Mouse (Mus musculus) embryonic facial prominence, embryonic 10.5 days (tissue): ENCODE results near the gene Phldb1. TPM values are rescaled to one million over a fixed set of nuclear protein-coding genes. Genes with fewer than 3 reads are reported as not detected.
"Not testable (repeated sequence)": the region's sequence is repeated elsewhere in the genome, so short reads cannot be mapped to it uniquely, and the experiment has no call there.

Experiments
- DNase-seq: peaks from one replicate; pipeline ENCODE4 v3.0.0-alpha.2; 2017; ENCODE audit warnings: low spot score
- H3K27ac ChIP-seq: fragments of 300-500 bp; sonication (generic); replicated peaks from 2 replicates; pipeline ENCODE4 v1.5.1; 2016; ENCODE audit warnings: mild to moderate bottlenecking
- H3K27me3 ChIP-seq: fragments of 300-500 bp; sonication (generic); replicated peaks from 2 replicates; pipeline ENCODE4 v1.6.1; 2016; ENCODE audit warnings: low read depth, mild to moderate bottlenecking; ENCODE audit not compliant: poor library complexity, severe bottlenecking
- H3K36me3 ChIP-seq: fragments of 300-500 bp; sonication (generic); replicated peaks from 2 replicates; pipeline ENCODE4 v1.6.1; 2016; ENCODE audit warnings: mild to moderate bottlenecking, moderate library complexity
- H3K4me1 ChIP-seq: fragments of 300-500 bp; sonication (generic); 2 replicates; pipeline ENCODE4 v1.6.1; 2016
- H3K4me3 ChIP-seq: fragments of 300-500 bp; sonication (generic); 2 replicates; pipeline ENCODE4 v1.5.1; 2016; ENCODE audit warnings: mild to moderate bottlenecking, moderate library complexity
- H3K9me3 ChIP-seq: fragments of 300-500 bp; sonication (generic); 2 replicates; pipeline ENCODE4 v1.6.1; 2016; ENCODE audit warnings: mild to moderate bottlenecking
- WGBS: fragments of 180-500 bp; shearing (Covaris S2); methylation state at CpG from one replicate; pipeline ENCODE4 v1.1.7; 2016; 5-methylcytosine and 5-hydroxymethylcytosine counted together
- polyA plus RNA-seq: library from polyadenylated mRNA; unstranded; fragments of >200 nt; fragmentation: Nextera tagmentation; extraction: Ambion mirVana; gene quantifications from 2 replicates; pipeline ENCODE4 v1.2.1, GENCODE M21; 2016

The Phldb1 gene
- 48.4 and 51.1 TPM in 2 replicates for polyA plus RNA-seq

- Histone ChIP-seq H3K4me3 (peak within 1 kb of the TSS; percentile 82), H3K27ac (peak within 1 kb of the TSS; percentile 85)
- WGBS, result under 1% methylated on average over 47 of the region's 47 CpGs
Measured at GRCm38 (mm10) chr9:44734524-44735494, at the start of gene Phldb1. TSS of gene Phldb1 (minus strand) at chr9:44735198.

DNA sequence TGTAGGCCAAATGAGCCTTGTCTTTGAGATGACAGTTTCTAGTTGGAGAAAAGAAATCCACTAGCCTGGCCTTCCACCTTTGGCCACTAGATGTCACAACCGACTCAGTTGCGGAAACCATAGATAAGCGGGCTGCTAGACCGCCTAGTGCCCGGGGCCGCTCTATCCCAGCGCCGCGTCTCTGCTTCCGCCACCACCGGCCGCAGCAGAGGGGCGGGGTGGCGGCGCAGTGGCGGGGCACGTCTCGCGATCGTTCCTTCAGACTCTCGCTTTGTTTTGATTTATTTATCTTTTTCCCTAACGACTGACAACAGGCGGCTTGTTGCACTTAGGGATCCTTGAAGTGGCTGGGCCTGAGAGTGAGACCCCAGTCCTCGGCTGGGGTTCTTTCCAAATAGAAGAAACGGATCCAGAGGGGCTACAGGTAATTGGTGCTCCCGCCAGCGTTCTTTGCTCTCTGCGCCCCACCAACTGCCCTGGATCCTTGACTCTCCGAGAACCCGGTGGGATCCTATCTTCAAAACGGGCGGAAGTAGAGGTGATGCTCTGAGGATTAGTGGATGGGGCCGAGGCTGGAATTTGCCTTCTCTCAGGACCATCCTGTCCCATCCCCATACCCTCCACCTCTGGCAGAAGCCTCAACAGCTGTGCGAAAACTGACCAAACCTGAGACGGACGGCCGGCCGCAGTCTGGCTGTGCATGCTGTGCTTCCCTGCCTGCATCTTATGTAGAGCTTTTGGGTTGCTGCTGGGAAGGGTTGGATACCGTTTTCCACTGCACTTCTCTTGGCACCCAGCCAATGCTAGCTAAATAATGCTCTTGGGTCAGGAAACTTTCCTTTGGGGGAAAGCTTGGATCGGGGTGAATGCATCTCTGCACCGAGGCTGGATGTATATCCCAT, 38.0 kb upstream of the Phldb1 start:
- Histone ChIP-seq H3K36me3 (peaks cover 26% of the 10 kb centered on the region), H3K27ac (peak overlapping the region; percentile 89), H3K4me1 (peaks cover 10% of the 10 kb centered on the region), H3K4me3 (peak overlapping the region; percentile 87), H3K27me3 (no peaks in the 10 kb centered on the region), H3K9me3 (no peaks in the 10 kb centered on the region)
- peak; percentile 95 for DNase-seq
- WGBS, result under 1% methylated on average over 41 of the region's 41 CpGs

More at GRCm38 (mm10) chr9:44734524-44735494, at the start of gene Phldb1:
- H3K4me1 ChIP-seq, result peaks cover 61% of the 10 kb centered on the region
- no peaks in the 10 kb centered on the region for H3K9me3 ChIP-seq
- no peaks in the 10 kb centered on the region for H3K36me3 ChIP-seq
- peaks cover 36% of the 10 kb centered on the region for H3K27me3 ChIP-seq
- DNase-seq, result peak; percentile 86

- no peak for DNase-seq
- WGBS, result 25% methylated on average over 5 of the region's 5 CpGs
- H3K27ac ChIP-seq, result 0 out of 2 replicates have a peak overlapping the region, but pooled peaks have one; percentile 89
- peak overlapping the region; percentile 87 for H3K4me3 ChIP-seq
- peaks cover 26% of the 10 kb centered on the region for H3K36me3 ChIP-seq
- H3K27me3 ChIP-seq, result no peaks in the 10 kb centered on the region
- no peaks in the 10 kb centered on the region for H3K9me3 ChIP-seq
- H3K4me1 ChIP-seq, result peaks cover 10% of the 10 kb centered on the region
Measured at GRCm38 (mm10) chr9:44772392-44772749, 37.4 kb upstream of the Phldb1 start.

DNA sequence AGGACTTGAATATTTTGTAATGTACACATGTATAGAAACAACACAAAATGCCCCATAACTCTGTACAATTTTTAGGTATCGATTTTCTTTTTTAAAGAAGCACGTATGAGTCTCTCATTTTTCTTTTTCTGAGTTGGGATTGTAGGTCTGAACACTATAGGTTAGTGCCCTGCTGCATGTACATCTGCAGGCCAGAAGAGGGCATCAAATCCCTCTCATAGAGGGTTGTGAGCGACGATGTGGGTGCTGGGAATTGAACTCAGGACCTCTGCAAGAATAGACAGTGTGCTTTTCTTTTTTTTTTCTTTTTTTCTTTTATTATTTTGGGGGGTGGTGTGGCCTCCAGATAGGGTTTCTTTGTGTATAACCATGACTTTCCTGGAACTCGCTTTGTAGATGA, 36.4 kb upstream of the Phldb1 start:
- H3K27me3 ChIP-seq, result no peaks in the 10 kb centered on the region
- no peak for DNase-seq
- H3K9me3 ChIP-seq, result no peaks in the 10 kb centered on the region
- 92% methylated on average over 5 of the region's 5 CpGs for WGBS
- no peak overlapping the region for H3K27ac ChIP-seq
- H3K4me1 ChIP-seq, result peaks cover 17% of the 10 kb centered on the region
- no peak overlapping the region for H3K4me3 ChIP-seq
- H3K36me3 ChIP-seq, result peaks cover 18% of the 10 kb centered on the region

GRCm38 (mm10) chr9:44768029-44768394, 33.0 kb upstream of the Phldb1 start:
- not testable (repeated sequence) for H3K36me3 ChIP-seq, H3K9me3 ChIP-seq, DNase-seq, H3K27me3 ChIP-seq
- peak overlapping the region; percentile 100 for H3K4me3 ChIP-seq
- H3K27ac ChIP-seq, result peak overlapping the region; percentile 51; the same call in 1 of the 2 replicates
- H3K4me1 ChIP-seq, result peaks cover 16% of the 10 kb centered on the region
- WGBS, result 44% methylated on average over 7 of the region's 9 CpGs

DNA sequence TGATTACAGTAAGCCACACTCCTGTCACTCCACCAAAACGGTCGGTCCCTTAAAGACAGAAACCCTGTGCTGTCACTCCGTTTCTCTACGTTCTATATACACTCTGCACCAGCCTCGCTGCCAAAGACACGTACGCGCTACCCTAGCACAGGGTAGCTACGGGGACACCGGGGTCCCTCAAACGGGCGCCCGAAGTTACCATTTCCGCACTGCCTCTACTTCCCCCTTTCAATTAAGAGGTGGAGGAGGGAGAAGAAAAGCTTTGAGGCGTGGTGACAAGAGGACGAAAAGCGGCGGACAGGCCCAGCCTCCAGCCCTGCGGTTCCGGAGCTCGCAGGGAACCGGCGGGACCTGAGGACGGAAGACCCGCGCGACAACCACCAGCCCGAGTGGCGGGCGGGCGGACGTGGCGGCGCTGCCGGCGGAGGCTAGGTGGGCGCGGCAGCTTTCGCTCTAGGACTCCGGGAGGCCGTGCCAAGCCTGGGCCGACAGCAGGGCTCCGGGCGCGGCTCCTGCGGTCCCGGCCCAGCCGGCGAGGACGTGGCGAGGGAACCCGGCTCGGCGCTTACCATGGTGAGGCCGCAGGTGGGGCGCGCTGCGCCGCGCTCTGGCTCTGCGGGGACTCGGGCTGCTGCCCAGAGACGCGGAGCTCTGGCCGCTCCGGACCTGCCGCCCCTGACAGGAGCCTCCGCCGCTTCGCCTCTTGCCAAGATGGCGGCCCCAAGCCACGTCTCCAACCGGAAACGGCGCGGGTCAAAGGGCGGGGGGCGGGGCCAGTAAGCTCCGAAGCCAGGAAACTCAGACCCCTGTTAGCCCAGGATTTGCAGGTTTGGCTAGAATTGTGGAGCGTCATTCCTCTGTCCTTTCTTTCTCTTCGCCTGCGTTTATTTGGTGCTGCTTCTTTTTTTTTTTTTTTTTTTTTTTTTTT, 32.4 kb upstream of the Phldb1 start, which contains the start of the genes Arcn1 and Ift46:
Gene Arcn1 (minus strand): TSS at position 745 of the 928 bp plus-strand sequence.
Gene Ift46 (plus strand): TSS at position 808 of the 928 bp plus-strand sequence.
- peak; percentile 95 for DNase-seq
- Histone ChIP-seq H3K27me3 (no peaks in the 10 kb centered on the region), H3K4me3 (peak within 1 kb of the TSS; percentile 100), H3K36me3 (no peaks in the 10 kb centered on the region), H3K27ac (peak within 1 kb of the TSS; percentile 97), H3K4me1 (peaks cover 15% of the 10 kb centered on the region), H3K9me3 (no peaks in the 10 kb centered on the region)
- under 1% methylated on average over 82 of the region's 82 CpGs for WGBS

GRCm38 (mm10) chr9:44760873-44761272, 25.9 kb upstream of the Phldb1 start:
- Histone ChIP-seq H3K36me3 (peaks cover 56% of the 10 kb centered on the region), H3K4me3 (no peak overlapping the region), H3K4me1 (peaks cover 4% of the 10 kb centered on the region), H3K9me3 (no peaks in the 10 kb centered on the region), H3K27ac (no peak overlapping the region), H3K27me3 (no peaks in the 10 kb centered on the region)
- no peak for DNase-seq
- 89% methylated on average over 2 of the region's 2 CpGs for WGBS

DNA sequence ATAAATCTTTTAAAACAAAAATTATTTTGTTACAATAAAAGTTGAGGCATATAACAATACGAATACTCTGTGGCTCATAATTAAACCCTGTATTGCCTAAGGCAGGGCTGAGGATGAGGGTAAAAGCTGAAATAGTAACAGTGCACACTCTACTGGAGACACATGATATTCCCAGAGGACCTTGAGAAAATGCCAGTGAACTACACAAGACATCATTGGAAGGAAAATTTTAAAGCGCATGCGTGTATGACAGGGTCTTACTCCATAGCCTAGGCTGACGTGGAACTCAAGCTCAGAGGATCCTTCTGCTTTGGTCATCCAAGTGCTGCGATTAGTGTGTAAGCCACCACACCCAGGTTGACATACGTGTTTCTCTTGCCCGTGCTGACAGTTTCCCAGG, 13.5 kb upstream of the Phldb1 start:
- H3K27ac ChIP-seq, result no peak overlapping the region
- no peaks in the 10 kb centered on the region for H3K4me1 ChIP-seq
- WGBS, result 90% methylated on average over 7 of the region's 7 CpGs
- no peak overlapping the region for H3K4me3 ChIP-seq
- DNase-seq, result no peak
- H3K9me3 ChIP-seq, result no peaks in the 10 kb centered on the region
- no peaks in the 10 kb centered on the region for H3K27me3 ChIP-seq
- H3K36me3 ChIP-seq, result peaks cover 98% of the 10 kb centered on the region

DNA sequence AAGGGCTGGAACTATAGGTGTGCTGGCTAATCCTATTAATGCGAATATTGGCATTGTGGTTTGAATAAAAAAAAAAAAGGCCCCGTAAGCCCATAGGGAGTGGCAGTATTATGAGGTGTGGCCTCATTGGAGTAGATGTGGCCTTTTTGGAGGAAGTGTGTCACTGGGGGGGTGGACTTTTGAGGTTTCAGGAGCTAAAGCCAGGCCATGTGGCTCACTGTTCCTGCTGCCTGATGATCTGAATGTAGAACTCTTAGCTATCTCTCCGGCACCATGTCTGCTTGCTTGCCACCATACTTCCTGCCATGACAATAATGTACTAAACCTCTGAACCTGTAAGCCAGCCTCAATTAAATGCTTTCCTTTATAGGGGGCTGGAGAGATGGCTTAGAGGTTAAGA, 12.3 kb upstream of the Phldb1 start:
- H3K27ac ChIP-seq, result no peak overlapping the region
- no peaks in the 10 kb centered on the region for H3K27me3 ChIP-seq
- no peaks in the 10 kb centered on the region for H3K4me1 ChIP-seq
- no peak overlapping the region for H3K4me3 ChIP-seq
- WGBS, result 95% methylated on average over 3 of the region's 3 CpGs
- peaks cover 98% of the 10 kb centered on the region for H3K36me3 ChIP-seq
- no peaks in the 10 kb centered on the region for H3K9me3 ChIP-seq
- DNase-seq, result no peak

- Histone ChIP-seq H3K4me1 (no peaks in the 10 kb centered on the region), H3K36me3 (peaks cover 98% of the 10 kb centered on the region), H3K4me3 (no peak overlapping the region), H3K27ac (no peak overlapping the region), H3K27me3 (no peaks in the 10 kb centered on the region), H3K9me3 (no peaks in the 10 kb centered on the region)
- 94% methylated on average over 3 of the region's 3 CpGs for WGBS
- DNase-seq, result no peak
Measured at GRCm38 (mm10) chr9:44746666-44747065, 11.7 kb upstream of the Phldb1 start.

DNA sequence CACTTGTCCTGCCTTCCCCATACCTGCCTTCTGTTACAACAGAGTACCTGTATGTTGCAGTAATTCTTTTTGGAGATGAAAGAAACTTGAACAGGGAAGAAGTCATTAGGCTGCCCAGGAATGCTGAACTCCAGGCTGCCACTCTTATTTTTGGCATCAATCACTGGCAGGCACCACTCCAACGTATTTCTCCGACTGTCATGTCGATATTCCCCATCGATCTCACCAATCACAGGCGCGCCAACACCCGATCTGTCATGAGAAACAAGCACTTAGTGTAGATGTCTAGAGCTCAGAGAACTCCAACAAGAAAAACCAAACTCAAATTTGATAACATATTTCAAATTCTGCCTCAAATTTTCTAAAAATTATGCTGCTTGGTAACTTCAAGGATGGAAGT, 10.4 kb upstream of the Phldb1 start:
- Histone ChIP-seq H3K4me3 (no peak overlapping the region), H3K27me3 (no peaks in the 10 kb centered on the region), H3K4me1 (no peaks in the 10 kb centered on the region), H3K36me3 (peaks cover 96% of the 10 kb centered on the region), H3K9me3 (no peaks in the 10 kb centered on the region), H3K27ac (no peak overlapping the region)
- 94% methylated on average over 7 of the region's 7 CpGs for WGBS
- DNase-seq, result no peak
